Mouse (Mus musculus) kidney, embryonic 15.5 days (tissue): ENCODE data around the gene Ppp6r1. TPM values are rescaled to one million over a fixed set of nuclear protein-coding genes. Genes with fewer than 3 reads are reported as not detected.

Experiments used
- ATAC-seq: fragments of 200-750 bp; cut with Nextera tagmentation; replicated peaks from 2 replicates; pipeline ENCODE4 v1.8.0; 2017; ENCODE audit warnings: moderate TSS enrichment; ENCODE audit not compliant: low FRiP score
- H3K27ac ChIP-seq: fragments of 300-500 bp; sonication (generic); 2 replicates; pipeline ENCODE4 v1.5.1; 2015; ENCODE audit warnings: mild to moderate bottlenecking, inconsistent platforms
- H3K27me3 ChIP-seq: fragments of 300-500 bp; sonication (generic); 2 replicates; pipeline ENCODE4 v1.6.1; 2015; ENCODE audit warnings: inconsistent platforms
- H3K36me3 ChIP-seq: fragments of 300-500 bp; sonication (generic); 2 replicates; pipeline ENCODE4 v1.6.1; 2015; ENCODE audit warnings: inconsistent platforms
- H3K4me1 ChIP-seq: fragments of 300-500 bp; sonication (generic); 2 replicates; pipeline ENCODE4 v1.6.1; 2015; ENCODE audit warnings: inconsistent platforms
- H3K4me2 ChIP-seq: fragments of 300-500 bp; sonication (generic); 2 replicates; pipeline ENCODE4 v1.6.1; 2015; ENCODE audit warnings: moderate library complexity, mild to moderate bottlenecking, inconsistent platforms
- H3K4me3 ChIP-seq: fragments of 300-500 bp; sonication (generic); replicated peaks from 2 replicates; pipeline ENCODE4 v1.5.1; 2015; ENCODE audit warnings: mild to moderate bottlenecking, inconsistent platforms
- H3K9ac ChIP-seq: fragments of 300-500 bp; sonication (generic); 2 replicates; pipeline ENCODE4 v1.6.1; 2015; ENCODE audit warnings: mild to moderate bottlenecking, inconsistent platforms
- H3K9me3 ChIP-seq: fragments of 300-500 bp; sonication (generic); replicated peaks from 2 replicates; pipeline ENCODE4 v1.6.1; 2016; ENCODE audit warnings: inconsistent platforms
- WGBS: fragments of 180-500 bp; shearing (Covaris S2); methylation state at CpG from one replicate; pipeline ENCODE4 v1.1.7; 2015; ENCODE audit warnings: mixed read lengths; 5-methylcytosine and 5-hydroxymethylcytosine counted together
- polyA plus RNA-seq: library from polyadenylated mRNA; unstranded; fragments of >200 nt; fragmentation: Nextera tagmentation; extraction: Ambion mirVana; gene quantifications from 2 replicates; pipeline ENCODE4 v1.2.1, GENCODE M21; 2015

Ppp6r1 gene
- polyA plus RNA-seq, 1 experiment from 2014 or later, result 7.8 TPM

GRCm38 (mm10) chr7:4655916-4656315 lies 2.9 kb downstream of the Ppp6r1 start:
- H3K9me3 ChIP-seq, result no peaks in the 10 kb centered on the region
- no peaks in the 10 kb centered on the region for H3K27me3 ChIP-seq
- no peak overlapping the region for H3K4me3 ChIP-seq
- 76% methylated on average over 1 of the region's 1 CpGs for WGBS
- no peak for ATAC-seq
- H3K36me3 ChIP-seq, result peaks cover 16% of the 10 kb centered on the region
- peaks cover 55% of the 10 kb centered on the region for H3K4me1 ChIP-seq
- H3K4me2 ChIP-seq, result no peak overlapping the region
- H3K27ac ChIP-seq, result no peak overlapping the region
- H3K9ac ChIP-seq, result no peak overlapping the region

GRCm38 (mm10) chr7:4655393-4655792 lies 3.4 kb downstream of the Ppp6r1 start:
- no peak overlapping the region for H3K27ac ChIP-seq

GRCm38 (mm10) chr7:4654221-4654620 lies 4.6 kb downstream of the Ppp6r1 start:
- H3K9ac ChIP-seq, result no peak overlapping the region
- no peaks in the 10 kb centered on the region for H3K9me3 ChIP-seq
- H3K4me2 ChIP-seq, result no peak overlapping the region
- H3K27me3 ChIP-seq, result no peaks in the 10 kb centered on the region
- H3K36me3 ChIP-seq, result peaks cover 16% of the 10 kb centered on the region
- peaks cover 46% of the 10 kb centered on the region for H3K4me1 ChIP-seq
- WGBS, result 64% methylated on average over 2 of the region's 2 CpGs
- H3K27ac ChIP-seq, result 0 out of 2 replicates have a peak overlapping the region, but pooled peaks have one; percentile 18
- no peak for ATAC-seq
- no peak overlapping the region for H3K4me3 ChIP-seq

More at GRCm38 (mm10) chr7:4655393-4655792, 3.4 kb downstream of the Ppp6r1 start:
- Histone ChIP-seq H3K27me3 (no peaks in the 10 kb centered on the region), H3K4me3 (no peak overlapping the region), H3K9me3 (no peaks in the 10 kb centered on the region), H3K36me3 (peaks cover 16% of the 10 kb centered on the region), H3K9ac (no peak overlapping the region), H3K4me1 (peaks cover 55% of the 10 kb centered on the region), H3K4me2 (no peak overlapping the region)
- no peak for ATAC-seq
- WGBS, result 88% methylated on average over 4 of the region's 4 CpGs

GRCm38 (mm10) chr7:4653780-4654179 lies 5.0 kb downstream of the Ppp6r1 start:
- peaks cover 16% of the 10 kb centered on the region for H3K36me3 ChIP-seq
- H3K9me3 ChIP-seq, result no peaks in the 10 kb centered on the region
- 77% methylated on average over 7 of the region's 7 CpGs for WGBS
- H3K9ac ChIP-seq, result no peak overlapping the region
- no peak overlapping the region for H3K4me2 ChIP-seq
- H3K4me3 ChIP-seq, result no peak overlapping the region
- H3K27ac ChIP-seq, result 0 out of 2 replicates have a peak overlapping the region, but pooled peaks have one; percentile 18
- peaks cover 46% of the 10 kb centered on the region for H3K4me1 ChIP-seq
- H3K27me3 ChIP-seq, result no peaks in the 10 kb centered on the region
- no peak for ATAC-seq

GRCm38 (mm10) chr7:4653351-4653750 lies 5.5 kb downstream of the Ppp6r1 start:
- ATAC-seq, result no peak
- Histone ChIP-seq H3K27ac (no peak overlapping the region), H3K9ac (no peak overlapping the region), H3K27me3 (no peaks in the 10 kb centered on the region), H3K4me3 (no peak overlapping the region), H3K4me1 (peaks cover 46% of the 10 kb centered on the region), H3K9me3 (no peaks in the 10 kb centered on the region), H3K36me3 (peaks cover 16% of the 10 kb centered on the region), H3K4me2 (no peak overlapping the region)
- 87% methylated on average over 5 of the region's 5 CpGs for WGBS

- Histone ChIP-seq H3K27ac (no peak overlapping the region), H3K4me3 (no peak overlapping the region), H3K27me3 (no peaks in the 10 kb centered on the region), H3K9ac (no peak overlapping the region), H3K9me3 (no peaks in the 10 kb centered on the region), H3K4me1 (peaks cover 42% of the 10 kb centered on the region), H3K4me2 (no peak overlapping the region), H3K36me3 (peaks cover 16% of the 10 kb centered on the region)
- ATAC-seq, result no peak
- WGBS, result 91% methylated on average over 5 of the region's 5 CpGs
These were observed 6.1 kb downstream of the Ppp6r1 start for GRCm38 (mm10) chr7:4652726-4653125.

- whole genome bisulfite sequencing, result 71% methylated on average over 8 of the region's 8 CpGs
- Histone ChIP-seq H3K9ac (no peak overlapping the region), H3K9me3 (no peaks in the 10 kb centered on the region), H3K4me3 (no peak overlapping the region), H3K4me1 (peaks cover 31% of the 10 kb centered on the region), H3K27ac (no peak overlapping the region), H3K4me2 (no peak overlapping the region), H3K36me3 (peaks cover 22% of the 10 kb centered on the region), H3K27me3 (no peaks in the 10 kb centered on the region)
- no peak for ATAC-seq
These were observed 7.2 kb downstream of the Ppp6r1 start for GRCm38 (mm10) chr7:4651581-4651980.

GRCm38 (mm10) chr7:4647992-4648391 lies 10.8 kb downstream of the Ppp6r1 start:
- peaks cover 57% of the 10 kb centered on the region for H3K36me3 ChIP-seq
- H3K27me3 ChIP-seq, result no peaks in the 10 kb centered on the region
- no peak for ATAC-seq
- H3K4me3 ChIP-seq, result no peak overlapping the region
- H3K27ac ChIP-seq, result no peak overlapping the region
- H3K9me3 ChIP-seq, result no peaks in the 10 kb centered on the region
- H3K9ac ChIP-seq, result no peak overlapping the region
- WGBS, result 95% methylated on average over 2 of the region's 2 CpGs
- H3K4me2 ChIP-seq, result no peak overlapping the region
- H3K4me1 ChIP-seq, result 0 out of 2 replicates have a peak, but pooled peaks cover 4% of the 10 kb centered on the region

- Histone ChIP-seq H3K9me3 (no peaks in the 10 kb centered on the region), H3K4me2 (no peak overlapping the region), H3K9ac (no peak overlapping the region), H3K27me3 (no peaks in the 10 kb centered on the region), H3K4me1 (0 out of 2 replicates have a peak, but pooled peaks cover 4% of the 10 kb centered on the region), H3K36me3 (peaks cover 59% of the 10 kb centered on the region), H3K4me3 (no peak overlapping the region), H3K27ac (no peak overlapping the region)
- 61% methylated on average over 6 of the region's 6 CpGs for WGBS
- ATAC-seq, result no peak
These were observed 11.5 kb downstream of the Ppp6r1 start for GRCm38 (mm10) chr7:4647291-4647690.

GRCm38 (mm10) chr7:4646806-4647205 lies 12.0 kb downstream of the Ppp6r1 start:
- H3K27ac ChIP-seq, result no peak overlapping the region
- H3K27me3 ChIP-seq, result no peaks in the 10 kb centered on the region
- peaks cover 59% of the 10 kb centered on the region for H3K36me3 ChIP-seq
- no peaks in the 10 kb centered on the region for H3K4me1 ChIP-seq
- 85% methylated on average over 3 of the region's 3 CpGs for WGBS
- no peak overlapping the region for H3K4me2 ChIP-seq
- ATAC-seq, result no peak
- no peaks in the 10 kb centered on the region for H3K9me3 ChIP-seq
- H3K9ac ChIP-seq, result no peak overlapping the region
- H3K4me3 ChIP-seq, result no peak overlapping the region

- no peaks in the 10 kb centered on the region for H3K27me3 ChIP-seq
- peaks cover 89% of the 10 kb centered on the region for H3K36me3 ChIP-seq
- WGBS, result 89% methylated on average over 6 of the region's 6 CpGs
These were observed 15.6 kb downstream of the Ppp6r1 start for GRCm38 (mm10) chr7:4643225-4643624.

GRCm38 (mm10) chr7:4641956-4642355 lies 16.9 kb downstream of the Ppp6r1 start:
- ATAC-seq, result no peak
- Histone ChIP-seq H3K4me2 (no peak overlapping the region), H3K4me3 (no peak overlapping the region), H3K36me3 (peaks cover 99% of the 10 kb centered on the region), H3K9ac (no peak overlapping the region), H3K4me1 (no peaks in the 10 kb centered on the region), H3K9me3 (no peaks in the 10 kb centered on the region), H3K27me3 (no peaks in the 10 kb centered on the region), H3K27ac (no peak overlapping the region)
- 85% methylated on average over 7 of the region's 7 CpGs for WGBS

More at GRCm38 (mm10) chr7:4643225-4643624, 15.6 kb downstream of the Ppp6r1 start:
- Histone ChIP-seq H3K4me1 (no peaks in the 10 kb centered on the region), H3K4me2 (no peak overlapping the region), H3K27ac (no peak overlapping the region), H3K9me3 (no peaks in the 10 kb centered on the region), H3K4me3 (no peak overlapping the region), H3K9ac (no peak overlapping the region)
- ATAC-seq, result no peak

GRCm38 (mm10) chr7:4641155-4641554 lies 17.7 kb downstream of the Ppp6r1 start:
- H3K36me3 ChIP-seq, result peaks cover 98% of the 10 kb centered on the region
- ATAC-seq, result no peak
- no peak overlapping the region for H3K27ac ChIP-seq
- H3K9ac ChIP-seq, result no peak overlapping the region
- 89% methylated on average over 11 of the region's 11 CpGs for WGBS
- H3K4me1 ChIP-seq, result no peaks in the 10 kb centered on the region
- no peaks in the 10 kb centered on the region for H3K9me3 ChIP-seq
- H3K4me3 ChIP-seq, result no peak overlapping the region
- H3K27me3 ChIP-seq, result no peaks in the 10 kb centered on the region
- no peak overlapping the region for H3K4me2 ChIP-seq
